Mouse (Mus musculus): ENCODE measurements around the gene Sash1.

DNA sequence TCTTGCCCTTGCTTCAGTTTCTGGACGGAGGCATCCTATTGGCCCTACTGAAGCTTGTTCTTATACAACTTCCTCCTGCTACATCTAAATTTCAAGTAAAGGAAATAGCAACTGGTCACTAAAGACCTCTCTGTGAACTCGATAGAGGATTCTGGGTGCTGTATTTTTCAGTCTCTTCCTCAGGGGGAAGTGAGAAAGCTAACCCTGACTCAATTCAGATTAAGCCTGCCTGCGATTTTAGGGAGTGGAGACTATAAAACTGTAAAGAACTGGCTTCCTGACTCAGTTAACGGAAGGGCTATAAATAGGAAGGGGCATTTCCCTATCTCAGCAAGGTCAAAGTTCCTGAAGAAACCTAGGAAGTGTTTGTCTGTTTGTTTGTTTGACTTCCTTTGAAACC, 26.3 kb upstream of the Sash1 start:
- TF ChIP-seq CTCF (IDR thresholded peaks at IDR 0.05; ENCODE audit: low read depth, low read length) (no peak), GATA1 (IDR thresholded peaks at IDR 0.05; ENCODE audit: borderline replicate concordance, low read length) (no peak), POLR2AphosphoS5 (IDR thresholded peaks at IDR 0.05; ENCODE audit: insufficient replicate concordance, low read depth, low read length) (no peak), TAL1 (conservative IDR thresholded peaks at IDR 0.05; ENCODE audit: low read depth, low read length) (no peak), GATA2 (IDR thresholded peaks at IDR 0.05; ENCODE audit: borderline replicate concordance, low read depth, low read length) (no peak)

Data from G1E (cell line).